Mouse (Mus musculus) gastrocnemius, adult 2 months (tissue): ENCODE measurements around the gene Cox19. TPM values are rescaled to one million over a fixed set of nuclear protein-coding genes. Genes with fewer than 3 reads are reported as not detected.

Source experiments
- DNase-seq: peaks from one replicate; pipeline ENCODE4 v3.0.0; 2022
- H3K27ac ChIP-seq: fragments of 200-600 bp; 2 replicates; pipeline ENCODE4 v1.8.1; 2022; ENCODE audit warnings: mild to moderate bottlenecking
- H3K4me3 ChIP-seq: fragments of 200-600 bp; 2 replicates; pipeline ENCODE4 v1.8.1; 2022; ENCODE audit warnings: mild to moderate bottlenecking, moderate library complexity
- CTCF ChIP-seq: fragments of 200-600 bp; IDR thresholded peaks from 2 replicates; pipeline ENCODE4 v1.8.1; 2022; ENCODE audit warnings: antibody characterized with exemption, mild to moderate bottlenecking, moderate library complexity
- intact Hi-C: fragments of 180-260 bp; cut with DNase I; formaldehyde crosslinking; loops from one replicate; pipeline ENCODE4 v1.15.1; 2025
- total RNA-seq, 2 experiments: library from RNA; stranded (reverse); gene quantifications; 2 replicates each; pipeline ENCODE4 v1.2.3; 2021

Cox19 gene
- total RNA-seq, 2 experiments from 2014 or later, result 48.7 to 69.6 TPM

DNA sequence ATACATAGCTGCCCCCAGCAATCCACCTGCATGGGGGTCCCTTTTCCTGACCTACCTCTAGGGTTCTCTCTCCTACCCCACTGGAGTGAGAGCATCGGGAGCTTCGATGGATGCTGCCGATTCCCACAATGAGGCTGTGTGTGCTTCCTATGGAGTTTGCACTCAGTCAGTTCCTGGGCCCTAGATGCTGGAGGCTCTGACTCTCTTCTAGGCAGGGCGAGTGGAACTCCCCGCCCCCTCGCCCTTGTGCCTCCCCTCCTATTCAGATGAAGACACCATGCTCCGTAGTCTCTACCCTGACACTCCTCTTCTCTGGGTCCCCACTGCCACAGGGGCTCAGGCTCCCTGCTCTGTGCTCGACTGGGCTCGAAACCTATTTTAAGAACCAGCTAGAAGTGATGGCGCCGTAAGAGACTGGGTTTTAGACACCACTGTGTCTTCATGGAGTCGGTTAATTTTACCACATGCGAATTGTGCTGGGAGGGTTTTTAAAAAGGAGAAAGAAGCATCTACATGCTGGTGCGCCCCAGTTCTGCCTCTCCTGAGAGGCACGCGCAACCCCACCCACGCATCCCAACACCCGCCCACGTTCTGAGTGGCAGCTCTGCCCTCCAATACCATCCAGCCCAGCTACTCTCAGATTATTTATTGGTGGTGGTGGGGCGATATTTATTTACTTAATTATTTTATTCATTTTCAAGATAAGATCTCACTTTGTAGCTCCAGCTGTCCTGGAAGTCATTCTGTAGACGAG, 33.3 kb downstream of the Cox19 start:
- intact Hi-C loops, result no loop called here
- Histone ChIP-seq H3K4me3 (no peak overlapping the region), H3K27ac (no peak overlapping the region)
- DNase-seq, result no peak
- no peak for TF ChIP-seq CTCF

GRCm38 (mm10) chr5:139316982-139317675, 34.1 kb downstream of the Cox19 start:
- no peak for DNase-seq
- no peak overlapping the region for H3K4me3 ChIP-seq
- intact Hi-C loops, result no loop called here
- no peak for TF ChIP-seq CTCF
- H3K27ac ChIP-seq, result no peak overlapping the region

DNA sequence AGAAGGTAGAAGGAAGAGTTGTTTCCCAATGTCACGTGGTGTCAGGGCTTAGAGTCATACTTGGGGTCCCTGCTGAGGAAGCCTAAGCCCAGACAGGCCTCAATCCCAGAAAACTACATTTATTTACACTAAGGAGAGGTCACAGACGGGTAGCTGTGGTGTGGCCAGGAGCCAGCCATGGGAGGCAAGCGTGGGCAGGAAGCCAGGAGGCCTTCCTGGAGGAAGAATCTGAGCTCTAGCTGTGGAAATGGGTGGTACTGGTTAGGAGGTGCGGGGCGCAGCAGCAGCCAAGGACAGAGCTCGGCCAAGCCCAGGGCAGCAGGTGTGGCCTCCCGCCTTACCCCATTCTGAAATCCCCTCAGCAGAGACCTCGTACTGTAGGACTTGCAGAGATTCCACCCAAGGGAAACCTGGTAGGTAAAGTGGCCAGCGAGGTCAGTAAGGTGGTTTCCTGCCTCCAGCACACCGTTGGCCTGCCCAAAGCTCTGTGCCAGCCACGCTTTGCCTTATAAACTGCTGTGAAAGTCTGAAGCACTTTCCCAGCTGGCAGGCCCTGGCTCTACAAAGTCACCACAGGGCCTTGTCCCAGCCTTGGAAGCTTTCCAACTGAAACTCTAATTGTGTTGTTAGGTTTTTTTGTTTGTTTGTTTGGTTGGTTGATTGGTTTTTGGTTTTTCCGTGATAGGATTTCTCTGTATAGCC, 36.1 kb downstream of the Cox19 start:
- no peak overlapping the region for H3K27ac ChIP-seq
- no peak overlapping the region for H3K4me3 ChIP-seq
- TF ChIP-seq CTCF, result no peak
- intact Hi-C loops, result no loop called here
- DNase-seq, result no peak

DNA sequence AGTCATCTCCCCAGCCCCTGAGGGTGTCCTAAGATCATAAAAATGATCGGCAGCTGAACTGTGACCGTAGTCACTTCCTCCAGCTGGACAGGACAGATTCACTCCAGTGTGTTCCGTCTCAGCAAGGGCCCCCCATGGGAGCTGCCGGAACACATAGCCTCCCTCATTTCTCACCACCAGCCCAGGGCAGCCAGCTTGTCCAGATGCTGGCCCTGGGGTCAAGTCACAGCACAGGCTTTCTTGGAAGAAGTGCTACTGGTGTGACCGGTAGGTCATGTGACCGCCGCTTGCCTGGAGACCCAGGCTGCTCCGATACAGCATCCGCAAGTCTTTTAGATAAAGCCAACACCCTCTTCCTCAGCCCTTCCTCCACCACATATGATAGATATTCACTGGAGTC, 37.7 kb downstream of the Cox19 start:
- intact Hi-C loops, result no loop called here

GRCm38 (mm10) chr5:139311822-139312221, 39.4 kb downstream of the Cox19 start:
- Histone ChIP-seq H3K4me3 (no peak overlapping the region), H3K27ac (no peak overlapping the region)
- intact Hi-C loops, result no loop called here
- DNase-seq, result no peak
- TF ChIP-seq CTCF, result no peak

More for the DNA sequence above, 37.7 kb downstream of the Cox19 start:
- no peak for DNase-seq
- H3K4me3 ChIP-seq, result no peak overlapping the region
- TF ChIP-seq CTCF, result no peak
- H3K27ac ChIP-seq, result no peak overlapping the region

DNA sequence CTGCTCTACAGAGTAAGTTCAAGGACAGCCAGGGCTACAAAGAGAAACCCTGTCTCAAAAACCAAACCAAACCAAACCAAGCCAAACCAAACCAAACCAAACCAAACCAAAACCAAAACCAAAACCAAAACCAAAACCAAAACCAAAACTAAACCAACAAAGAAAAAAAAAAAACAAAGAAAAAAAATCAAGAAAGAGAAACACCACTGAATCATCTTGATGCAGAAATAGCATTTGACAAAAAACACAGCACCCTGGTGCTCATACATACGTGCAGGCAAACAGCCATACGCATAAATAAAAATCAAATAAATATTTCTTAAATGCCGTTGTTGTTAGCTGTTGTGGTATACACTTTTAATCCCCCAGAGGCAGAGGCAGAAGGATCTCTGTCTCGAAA, 40.7 kb downstream of the Cox19 start:
- DNase-seq, result no peak
- H3K27ac ChIP-seq, result no peak overlapping the region
- intact Hi-C loops, result no loop called here
- H3K4me3 ChIP-seq, result no peak overlapping the region
- no peak for TF ChIP-seq CTCF

- DNase-seq, result no peak
- intact Hi-C loops, result no loop called here
- no peak overlapping the region for H3K27ac ChIP-seq
- TF ChIP-seq CTCF, result no peak
- no peak overlapping the region for H3K4me3 ChIP-seq
Observed at GRCm38 (mm10) chr5:139309946-139310345, 41.3 kb downstream of the Cox19 start.

GRCm38 (mm10) chr5:139303646-139304061, 47.6 kb downstream of the Cox19 start:
- no peak for DNase-seq
- no peak overlapping the region for H3K27ac ChIP-seq
- TF ChIP-seq CTCF, result no peak
- H3K4me3 ChIP-seq, result no peak overlapping the region
- intact Hi-C loops, result no loop called here

- Histone ChIP-seq H3K4me3 (no peak overlapping the region), H3K27ac (no peak overlapping the region)
- DNase-seq, result no peak
- no peak for TF ChIP-seq CTCF
- intact Hi-C loops, result no loop called here
Observed at GRCm38 (mm10) chr5:139302101-139302500, 49.1 kb downstream of the Cox19 start.

GRCm38 (mm10) chr5:139297745-139298144, 53.5 kb downstream of the Cox19 start:
- H3K4me3 ChIP-seq, result no peak overlapping the region
- no peak overlapping the region for H3K27ac ChIP-seq
- no peak for DNase-seq
- no peak for TF ChIP-seq CTCF
- intact Hi-C loops, result no loop called here

GRCm38 (mm10) chr5:139297092-139297491, 54.1 kb downstream of the Cox19 start:
- TF ChIP-seq CTCF, result no peak
- no peak for DNase-seq
- Histone ChIP-seq H3K4me3 (no peak overlapping the region), H3K27ac (no peak overlapping the region)
- intact Hi-C loops, result no loop called here

GRCm38 (mm10) chr5:139294089-139294488, 57.1 kb downstream of the Cox19 start:
- H3K4me3 ChIP-seq, result no peak overlapping the region
- no peak overlapping the region for H3K27ac ChIP-seq
- no peak for TF ChIP-seq CTCF
- intact Hi-C loops, result no loop called here
- DNase-seq, result no peak

DNA sequence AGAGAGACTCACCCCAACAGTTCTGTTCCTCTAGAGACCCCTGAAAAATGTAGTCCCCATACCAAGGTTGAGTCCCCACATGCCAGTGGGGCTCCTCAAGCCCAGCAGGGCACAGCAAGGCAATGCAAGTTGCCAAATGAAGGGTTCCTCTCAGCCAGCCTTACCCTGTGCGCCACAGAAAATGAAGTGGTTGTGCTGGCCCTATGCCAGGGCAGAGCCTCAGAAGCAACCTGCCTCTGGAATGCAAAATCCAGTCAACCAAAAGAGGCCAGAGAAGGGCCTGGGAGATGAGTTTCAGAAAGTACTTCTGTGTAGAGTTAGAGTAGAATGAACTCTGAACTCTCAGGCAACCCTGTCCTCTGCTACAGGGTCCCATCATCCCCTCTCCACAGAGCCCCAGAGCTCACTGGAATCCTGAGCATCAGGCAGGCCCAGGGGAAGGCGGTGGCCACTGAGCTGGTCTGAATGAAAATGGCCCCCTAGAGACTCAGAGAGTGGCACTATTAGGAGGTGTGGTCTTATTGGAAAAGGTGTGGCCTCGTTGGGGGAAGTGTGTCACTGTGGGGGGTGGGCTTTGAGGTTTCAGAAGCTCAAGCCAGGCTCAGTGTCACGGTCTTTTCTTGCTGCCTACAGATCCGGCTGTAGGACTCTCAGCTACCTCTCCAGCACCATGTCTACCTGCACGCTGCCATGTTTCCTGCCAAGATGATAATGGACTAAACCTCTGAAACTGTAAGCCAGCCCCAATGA, 59.2 kb downstream of the Cox19 start:
- intact Hi-C loops, result no loop called here
- Histone ChIP-seq H3K27ac (no peak overlapping the region), H3K4me3 (no peak overlapping the region)
- no peak for TF ChIP-seq CTCF
- no peak for DNase-seq
